Mouse (Mus musculus): ENCODE results near the gene 4933405O20Rik. TPM values are rescaled to one million over a fixed set of nuclear protein-coding genes. Genes with fewer than 3 reads are reported as not detected.

Gene 4933405O20Rik
- not detected in 2 replicates for polyA plus RNA-seq (2014; fragmentation: Nextera tagmentation; extraction: Ambion mirVana)

DNA sequence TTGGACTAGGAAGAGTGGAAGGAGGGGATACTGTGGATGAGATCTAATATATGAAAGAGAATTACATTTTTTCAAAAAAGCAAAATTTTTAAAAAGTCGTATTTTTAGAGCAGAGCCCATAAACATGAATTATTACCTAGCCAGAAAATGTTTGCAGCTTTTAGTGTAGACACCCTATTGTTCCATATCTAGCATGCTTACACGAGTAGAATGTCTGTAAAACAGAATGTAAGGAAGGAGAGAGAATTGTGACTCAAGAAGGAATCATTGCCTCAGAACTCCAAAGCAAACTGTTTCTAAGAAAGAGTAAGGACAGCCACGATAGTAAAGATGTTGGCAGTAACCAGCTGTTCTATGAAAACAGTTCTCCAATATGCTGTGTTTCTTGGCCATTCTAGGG lies at the start of gene 4933405O20Rik:
Gene 4933405O20Rik, plus strand, starts transcription at position 301 of the 400 bp plus-strand sequence.
- Histone ChIP-seq H3K4me3 (ENCODE audit: low read depth, low read length) (no peak within 1 kb of the TSS), H3K9ac (ENCODE audit: low read length) (no peak within 1 kb of the TSS), H3K27me3 (replicated peaks; ENCODE audit: control insufficient read depth, insufficient read depth, low read length) (no peaks in the 10 kb centered on the region), H3K36me3 (ENCODE audit: control insufficient read depth, insufficient read depth, low read length) (no peaks in the 10 kb centered on the region), H3K4me1 (replicated peaks; ENCODE audit: control insufficient read depth, insufficient read depth, low read length) (no peaks in the 10 kb centered on the region), H3K27ac (ENCODE audit: low read depth) (no peak within 1 kb of the TSS), H3K4me2 (ENCODE audit: low read length) (no peak within 1 kb of the TSS), H3K9me3 (ENCODE audit: control insufficient read depth, low read length) (no peaks in the 10 kb centered on the region)
- DNase-seq (ENCODE audit: low spot score) (no peak), ATAC-seq (replicated peaks; ENCODE audit: low FRiP score, low TSS enrichment, low read depth) (no peak)
- 74% methylated on average over 3 of the region's 3 CpGs for WGBS

DNA sequence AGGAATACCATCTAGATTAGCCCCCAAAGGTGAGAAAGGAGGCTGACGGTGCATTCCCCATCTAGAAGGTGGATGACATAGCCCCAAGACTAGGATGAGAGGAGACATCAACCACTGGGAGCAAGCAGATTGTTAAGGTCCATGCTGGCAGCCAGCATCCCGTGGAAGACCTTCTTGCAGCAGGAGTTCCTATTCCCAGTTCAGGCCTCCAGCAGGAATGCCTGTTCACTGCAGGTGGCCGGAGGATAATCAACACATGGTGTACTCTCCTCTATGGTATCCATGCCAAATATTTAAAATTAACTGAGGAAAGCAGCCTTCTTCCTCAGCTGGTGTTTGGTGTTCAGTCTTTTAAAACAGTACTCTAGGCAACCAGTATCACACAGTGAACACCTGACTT lies 49.4 kb upstream of the 4933405O20Rik start:
- DNase-seq (ENCODE audit: low spot score) (no peak), ATAC-seq (replicated peaks; ENCODE audit: low FRiP score, low TSS enrichment, low read depth) (no peak)
- no peaks in the 10 kb centered on the region for H3K9me3 ChIP-seq (ENCODE audit: control insufficient read depth, low read length)

DNA sequence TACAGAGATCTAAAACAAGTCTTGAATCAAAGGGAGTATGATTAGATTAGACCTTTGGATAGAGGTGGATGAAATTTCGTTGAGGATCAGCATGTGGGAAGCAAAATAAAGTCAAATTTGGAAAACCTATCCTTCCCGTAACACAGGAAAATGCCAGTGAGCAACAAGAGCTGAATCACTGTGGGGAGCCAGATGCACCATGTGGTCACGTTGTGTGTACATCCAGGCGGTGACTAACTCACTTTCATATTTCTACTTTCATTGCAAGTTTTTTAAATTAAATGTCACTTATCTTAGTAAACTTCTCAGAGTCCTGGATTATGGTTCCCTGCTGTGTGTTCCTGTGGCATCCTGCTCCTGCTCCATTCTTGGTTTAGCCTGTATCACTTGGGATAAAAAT lies 47.6 kb upstream of the 4933405O20Rik start:
- DNase-seq (ENCODE audit: low spot score), result no peak
- 80% methylated on average over 4 of the region's 4 CpGs for whole genome bisulfite sequencing

More for the DNA sequence above, 49.4 kb upstream of the 4933405O20Rik start:
- no peak overlapping the region for H3K9ac ChIP-seq (ENCODE audit: low read length)
- 65% methylated on average over 3 of the region's 3 CpGs for WGBS
- no peak overlapping the region for H3K4me3 ChIP-seq (ENCODE audit: low read depth, low read length)
- no peak overlapping the region for H3K27ac ChIP-seq (ENCODE audit: low read depth)
- H3K36me3 ChIP-seq (ENCODE audit: control insufficient read depth, insufficient read depth, low read length), result no peaks in the 10 kb centered on the region
- H3K4me2 ChIP-seq (ENCODE audit: low read length), result no peak overlapping the region
- no peaks in the 10 kb centered on the region for H3K4me1 ChIP-seq (replicated peaks; ENCODE audit: control insufficient read depth, insufficient read depth, low read length)
- no peaks in the 10 kb centered on the region for H3K27me3 ChIP-seq (replicated peaks; ENCODE audit: control insufficient read depth, insufficient read depth, low read length)

DNA sequence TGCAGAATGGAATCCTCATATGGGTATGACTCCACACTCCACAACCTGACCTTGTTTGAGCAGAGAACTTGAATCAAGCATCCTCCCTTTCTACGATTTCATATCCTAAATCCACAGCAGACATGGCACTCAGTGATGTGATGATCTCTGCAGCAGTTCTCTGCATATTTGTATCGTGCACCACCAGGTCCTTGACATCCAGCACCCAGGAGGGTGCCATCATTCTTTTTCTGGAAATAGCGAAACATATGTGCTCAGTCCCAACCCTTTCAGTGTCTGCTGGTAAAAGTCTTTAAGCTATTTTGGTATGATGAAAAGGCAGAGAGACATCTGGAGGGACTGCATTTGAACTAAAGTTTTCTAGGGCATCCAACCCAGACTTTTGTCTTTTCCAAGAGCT lies 36.3 kb upstream of the 4933405O20Rik start:
- no peaks in the 10 kb centered on the region for H3K9me3 ChIP-seq (ENCODE audit: control insufficient read depth, low read length)
- no peaks in the 10 kb centered on the region for H3K27me3 ChIP-seq (replicated peaks; ENCODE audit: control insufficient read depth, insufficient read depth, low read length)
- DNase-seq (ENCODE audit: low spot score) (no peak), ATAC-seq (replicated peaks; ENCODE audit: low FRiP score, low TSS enrichment, low read depth) (no peak)
- no peak overlapping the region for H3K9ac ChIP-seq (ENCODE audit: low read length)
- H3K4me1 ChIP-seq (replicated peaks; ENCODE audit: control insufficient read depth, insufficient read depth, low read length), result no peaks in the 10 kb centered on the region
- H3K27ac ChIP-seq (ENCODE audit: low read depth), result no peak overlapping the region
- H3K4me3 ChIP-seq (ENCODE audit: low read depth, low read length), result no peak overlapping the region
- no peak overlapping the region for H3K4me2 ChIP-seq (ENCODE audit: low read length)
- 84% methylated on average over 3 of the region's 3 CpGs for WGBS
- H3K36me3 ChIP-seq (ENCODE audit: control insufficient read depth, insufficient read depth, low read length), result no peaks in the 10 kb centered on the region

More for the DNA sequence above, 47.6 kb upstream of the 4933405O20Rik start:
- Histone ChIP-seq H3K27me3 (replicated peaks; ENCODE audit: control insufficient read depth, insufficient read depth, low read length) (no peaks in the 10 kb centered on the region), H3K4me2 (ENCODE audit: low read length) (no peak overlapping the region), H3K9me3 (ENCODE audit: control insufficient read depth, low read length) (no peaks in the 10 kb centered on the region), H3K9ac (ENCODE audit: low read length) (no peak overlapping the region), H3K36me3 (ENCODE audit: control insufficient read depth, insufficient read depth, low read length) (no peaks in the 10 kb centered on the region), H3K4me1 (replicated peaks; ENCODE audit: control insufficient read depth, insufficient read depth, low read length) (no peaks in the 10 kb centered on the region), H3K27ac (ENCODE audit: low read depth) (no peak overlapping the region), H3K4me3 (ENCODE audit: low read depth, low read length) (no peak overlapping the region)
- ATAC-seq (replicated peaks; ENCODE audit: low FRiP score, low TSS enrichment, low read depth), result no peak

DNA sequence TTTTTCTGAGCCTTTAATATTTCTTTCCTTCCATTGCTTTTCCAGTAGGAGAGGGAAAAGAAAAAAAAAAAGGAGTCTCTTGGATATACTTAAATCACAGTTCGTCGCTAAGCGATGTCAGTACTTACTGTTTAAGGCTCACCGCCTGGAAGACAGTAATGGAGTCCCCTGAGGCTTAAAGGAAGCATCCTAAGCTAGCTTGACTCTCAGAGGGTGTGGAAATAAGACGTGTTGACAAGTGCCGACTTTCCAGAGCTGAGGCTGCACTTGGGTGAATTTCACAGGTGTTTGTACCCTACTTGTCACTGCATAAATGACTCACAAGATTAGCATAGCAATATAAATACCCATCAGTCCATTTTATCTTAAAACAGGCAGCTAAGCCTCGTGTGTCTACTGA lies 25.1 kb upstream of the 4933405O20Rik start:
- ATAC-seq (replicated peaks; ENCODE audit: low FRiP score, low TSS enrichment, low read depth), result no peak
- H3K27me3 ChIP-seq (replicated peaks; ENCODE audit: control insufficient read depth, insufficient read depth, low read length), result no peaks in the 10 kb centered on the region
- no peak overlapping the region for H3K27ac ChIP-seq (ENCODE audit: low read depth)
- H3K36me3 ChIP-seq (ENCODE audit: control insufficient read depth, insufficient read depth, low read length), result no peaks in the 10 kb centered on the region
- WGBS, result 63% methylated on average over 7 of the region's 7 CpGs
- no peak overlapping the region for H3K4me3 ChIP-seq (ENCODE audit: low read depth, low read length)
- no peaks in the 10 kb centered on the region for H3K9me3 ChIP-seq (ENCODE audit: control insufficient read depth, low read length)
- H3K4me2 ChIP-seq (ENCODE audit: low read length), result no peak overlapping the region
- no peak overlapping the region for H3K9ac ChIP-seq (ENCODE audit: low read length)
- DNase-seq (ENCODE audit: low spot score), result no peak
- H3K4me1 ChIP-seq (replicated peaks; ENCODE audit: control insufficient read depth, insufficient read depth, low read length), result no peaks in the 10 kb centered on the region

DNA sequence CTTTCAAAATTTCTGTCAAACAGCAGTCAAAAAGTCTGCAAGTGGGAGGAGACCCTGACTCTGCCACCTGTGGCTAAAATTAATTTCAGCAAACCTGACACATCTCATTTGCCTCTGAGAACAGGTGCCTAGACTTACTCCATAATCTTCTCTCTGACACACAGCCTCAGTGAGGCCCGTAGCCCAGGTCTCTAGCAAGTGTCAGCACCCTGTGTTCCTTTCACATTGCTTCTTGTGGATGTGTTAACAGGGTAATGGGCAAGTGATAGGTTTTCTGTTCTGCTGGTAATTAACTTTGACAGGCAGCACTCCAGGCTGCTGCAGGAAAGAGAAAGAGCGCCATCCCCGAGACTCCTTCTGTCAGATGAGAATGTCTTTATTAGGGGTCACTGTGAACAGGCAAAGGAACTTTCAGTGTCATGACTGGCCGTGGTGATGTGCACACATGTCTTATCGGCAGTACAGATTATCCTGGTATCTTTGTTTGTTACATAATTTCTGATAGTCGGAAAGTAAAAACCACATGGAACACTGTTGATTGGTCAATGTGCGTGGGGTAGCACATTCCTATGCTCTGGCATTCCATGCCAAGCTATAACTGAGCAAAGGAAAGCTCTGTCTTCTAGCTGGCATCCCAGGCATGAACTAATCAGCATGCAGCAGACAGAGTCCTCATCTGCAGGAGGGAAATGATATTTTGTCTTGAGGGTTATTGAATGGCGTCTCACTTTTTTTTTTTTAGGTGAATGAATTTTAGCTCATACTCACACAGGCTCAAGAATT lies 10.2 kb upstream of the 4933405O20Rik start:
- Histone ChIP-seq H3K4me2 (ENCODE audit: low read length) (no peak overlapping the region), H3K9me3 (ENCODE audit: control insufficient read depth, low read length) (no peaks in the 10 kb centered on the region), H3K4me3 (ENCODE audit: low read depth, low read length) (no peak overlapping the region), H3K27me3 (replicated peaks; ENCODE audit: control insufficient read depth, insufficient read depth, low read length) (no peaks in the 10 kb centered on the region), H3K36me3 (ENCODE audit: control insufficient read depth, insufficient read depth, low read length) (no peaks in the 10 kb centered on the region), H3K4me1 (replicated peaks; ENCODE audit: control insufficient read depth, insufficient read depth, low read length) (no peaks in the 10 kb centered on the region), H3K27ac (ENCODE audit: low read depth) (no peak overlapping the region), H3K9ac (ENCODE audit: low read length) (no peak overlapping the region)
- no peak for ATAC-seq (replicated peaks; ENCODE audit: low FRiP score, low TSS enrichment, low read depth)
- DNase-seq (ENCODE audit: low spot score), result no peak
- 76% methylated on average over 8 of the region's 8 CpGs for WGBS

DNA sequence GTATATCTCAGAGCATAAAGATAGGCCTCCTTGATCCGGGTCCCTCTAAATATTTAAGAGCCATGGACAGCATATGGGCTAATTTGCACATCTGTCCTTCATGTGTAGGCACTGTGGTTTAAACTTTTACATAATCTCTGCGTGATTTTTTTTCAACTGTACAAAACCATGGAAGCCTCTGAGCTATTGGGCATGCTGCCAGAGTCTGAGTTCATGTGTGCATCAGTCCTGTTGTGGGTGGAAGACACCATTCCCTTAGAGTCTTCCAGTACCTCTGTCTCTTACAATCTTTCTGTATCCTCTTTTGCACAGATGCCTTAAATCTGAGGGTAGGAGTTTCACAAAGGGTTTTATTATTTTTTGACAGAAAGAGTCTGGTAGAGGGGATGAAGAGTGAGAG lies 15.1 kb downstream of the 4933405O20Rik start:
- no peak for DNase-seq (ENCODE audit: low spot score)
- Histone ChIP-seq H3K4me3 (ENCODE audit: low read depth, low read length) (no peak overlapping the region), H3K9me3 (ENCODE audit: control insufficient read depth, low read length) (no peaks in the 10 kb centered on the region), H3K27me3 (replicated peaks; ENCODE audit: control insufficient read depth, insufficient read depth, low read length) (no peaks in the 10 kb centered on the region), H3K36me3 (ENCODE audit: control insufficient read depth, insufficient read depth, low read length) (no peaks in the 10 kb centered on the region), H3K4me1 (replicated peaks; ENCODE audit: control insufficient read depth, insufficient read depth, low read length) (no peaks in the 10 kb centered on the region), H3K4me2 (ENCODE audit: low read length) (no peak overlapping the region), H3K27ac (ENCODE audit: low read depth) (no peak overlapping the region), H3K9ac (ENCODE audit: low read length) (no peak overlapping the region)
- no peak for ATAC-seq (replicated peaks; ENCODE audit: low FRiP score, low TSS enrichment, low read depth)
- 80% methylated on average over 2 of the region's 2 CpGs for WGBS

DNA sequence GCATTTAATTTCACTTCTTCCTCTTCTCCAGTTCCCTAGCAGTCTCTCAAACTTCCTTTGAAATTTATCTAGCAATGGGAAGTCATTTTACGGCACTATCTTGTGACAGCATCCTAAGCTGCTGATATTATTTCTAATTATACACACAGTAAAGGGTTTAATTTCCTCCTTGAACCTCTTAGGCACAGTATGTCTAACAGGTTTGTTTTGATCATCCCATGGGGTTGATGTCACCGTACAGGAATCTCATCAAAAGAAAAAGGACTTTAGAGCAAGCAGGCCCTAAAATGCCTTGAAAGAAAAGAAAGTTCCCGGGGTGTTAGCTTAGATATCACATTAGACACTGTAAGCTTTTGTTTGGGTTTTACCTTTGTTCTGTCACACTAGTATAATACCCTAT lies 30.2 kb downstream of the 4933405O20Rik start:
- no peaks in the 10 kb centered on the region for H3K4me1 ChIP-seq (replicated peaks; ENCODE audit: control insufficient read depth, insufficient read depth, low read length)
- H3K27me3 ChIP-seq (replicated peaks; ENCODE audit: control insufficient read depth, insufficient read depth, low read length), result no peaks in the 10 kb centered on the region
- H3K27ac ChIP-seq (ENCODE audit: low read depth), result no peak overlapping the region
- no peak overlapping the region for H3K9ac ChIP-seq (ENCODE audit: low read length)
- H3K4me3 ChIP-seq (ENCODE audit: low read depth, low read length), result no peak overlapping the region
- no peak for ATAC-seq (replicated peaks; ENCODE audit: low FRiP score, low TSS enrichment, low read depth)
- H3K4me2 ChIP-seq (ENCODE audit: low read length), result no peak overlapping the region
- 71% methylated on average over 3 of the region's 3 CpGs for WGBS
- no peaks in the 10 kb centered on the region for H3K36me3 ChIP-seq (ENCODE audit: control insufficient read depth, insufficient read depth, low read length)
- H3K9me3 ChIP-seq (ENCODE audit: control insufficient read depth, low read length), result no peaks in the 10 kb centered on the region
- no peak for DNase-seq (ENCODE audit: low spot score)

DNA sequence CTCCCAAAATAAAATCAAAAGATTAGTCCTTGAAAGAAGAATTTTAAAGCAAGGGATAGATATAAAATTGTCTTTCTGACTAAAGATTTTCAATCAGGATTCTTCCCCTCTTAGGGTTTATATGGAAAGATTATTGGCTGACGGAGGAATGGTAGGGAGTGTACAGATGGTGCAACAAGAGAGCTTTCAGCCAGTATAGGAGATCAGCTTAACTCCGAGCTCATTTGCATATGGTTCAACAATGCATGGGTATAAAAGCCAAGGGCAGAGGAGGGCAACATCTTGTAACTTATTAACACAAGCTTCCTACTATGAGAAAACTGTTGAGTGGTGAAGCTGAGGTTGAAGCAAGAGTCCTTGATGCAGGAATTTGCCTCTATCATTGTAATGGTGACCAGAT lies 34.2 kb downstream of the 4933405O20Rik start:
- no peak overlapping the region for H3K4me2 ChIP-seq (ENCODE audit: low read length)
- H3K9me3 ChIP-seq (ENCODE audit: control insufficient read depth, low read length), result no peaks in the 10 kb centered on the region
- DNase-seq (ENCODE audit: low spot score), result no peak
- H3K36me3 ChIP-seq (ENCODE audit: control insufficient read depth, insufficient read depth, low read length), result no peaks in the 10 kb centered on the region
- H3K27ac ChIP-seq (ENCODE audit: low read depth), result no peak overlapping the region
- no peak overlapping the region for H3K9ac ChIP-seq (ENCODE audit: low read length)
- H3K4me1 ChIP-seq (replicated peaks; ENCODE audit: control insufficient read depth, insufficient read depth, low read length), result no peaks in the 10 kb centered on the region
- H3K4me3 ChIP-seq (ENCODE audit: low read depth, low read length), result no peak overlapping the region
- no peak for ATAC-seq (replicated peaks; ENCODE audit: low FRiP score, low TSS enrichment, low read depth)
- no peaks in the 10 kb centered on the region for H3K27me3 ChIP-seq (replicated peaks; ENCODE audit: control insufficient read depth, insufficient read depth, low read length)
- WGBS, result 85% methylated on average over 2 of the region's 2 CpGs
